Mouse (Mus musculus): ENCODE data around the gene Stx12. TPM values are rescaled to one million over a fixed set of nuclear protein-coding genes. Genes with fewer than 3 reads are reported as not detected.

Gene Stx12
- polyA plus RNA-seq, 1 experiment: 37.6 TPM

Other genes with a start within 250 kb of the Stx12 start
- gene Eya3, start 245.5 kb downstream of the Stx12 start, polyA plus RNA-seq (2012; rRNA removed): 19.5 and 20.4 TPM in 2 replicates
- 8.8 and 11.5 TPM in 2 replicates for gene Xkr8, start 152.0 kb downstream of the Stx12 start, polyA plus RNA-seq (2012; rRNA removed)
- 18.4 and 20.3 TPM in 2 replicates for gene Smpdl3b, start 127.3 kb downstream of the Stx12 start, polyA plus RNA-seq (2012; rRNA removed)
- gene Rpa2, start 116.2 kb downstream of the Stx12 start, polyA plus RNA-seq (2012; rRNA removed): 20.9 and 21.6 TPM in 2 replicates
- gene Themis2, start 88.1 kb downstream of the Stx12 start, polyA plus RNA-seq (2012; rRNA removed): 7.2 and 7.8 TPM in 2 replicates
- 29.4 and 29.7 TPM in 2 replicates for gene Ppp1r8, start 41.3 kb downstream of the Stx12 start, polyA plus RNA-seq (2012; rRNA removed)
- 14.7 TPM in 2 replicates for gene Fam76a, start 38.0 kb upstream of the Stx12 start, polyA plus RNA-seq (2012; rRNA removed)
- gene Fgr, start 89.6 kb upstream of the Stx12 start, polyA plus RNA-seq (2012; rRNA removed): 3.2 and 3.3 TPM in 2 replicates
- gene Ahdc1, start 126.8 kb upstream of the Stx12 start, polyA plus RNA-seq (2012; rRNA removed): 18.3 and 30.3 TPM in 2 replicates
- gene Wasf2, start 246.0 kb upstream of the Stx12 start, polyA plus RNA-seq (2012; rRNA removed): 47.2 and 62.0 TPM in 2 replicates